ENCODE assay signal across 8 mouse cellular contexts in genomic region chr14:88347177-88347576, GRCm38 (mm10).
A peak's percentile ranks its signal among the peaks of the same experiment; 100 is the strongest.
DNase-seq lines count a peak whose midpoint lies in the region; ATAC-seq and TF ChIP-seq lines count a peak whose summit lies in the region.
"Had no signal": no experiment of that assay in that cellular context is flagged by ENCODE, and none has a peak within 500 bp of the region (broad histone marks: within the 10 kb centered on the region; RNA-seq: fewer than 3 reads in every experiment).

No protein-coding gene starts in this region.

- no peak for ATAC-seq in limb, embryonic 14.5 days (ENCODE audit: low FRiP score, low read depth)

- H3K27me3 ChIP-seq in limb, embryonic 14.5 days (ENCODE audit: control insufficient read depth, insufficient read depth, low read length): no peaks in the 10 kb centered on the region
- no peaks in the 10 kb centered on the region for H3K27me3 ChIP-seq in limb, embryonic 10.5 days (ENCODE audit: low read depth, poor library complexity, severe bottlenecking)

- no peaks in the 10 kb centered on the region for H3K36me3 ChIP-seq in limb, embryonic 14.5 days (ENCODE audit: control insufficient read depth, insufficient read depth, low read length)
- H3K36me3 ChIP-seq in limb, embryonic 10.5 days: no peaks in the 10 kb centered on the region

- no peak overlapping the region for H3K9ac ChIP-seq in limb, embryonic 14.5 days (ENCODE audit: low read depth, low read length, severe bottlenecking)

- peak; percentile 18 for DNase-seq in limb, embryonic 14.5 days (ENCODE audit: low spot score)
- DNase-seq in limb, embryonic 10.5 days (ENCODE audit: low spot score): no peak
- peak; percentile 12 to 14 for DNase-seq in frontal cortex, postnatal 14 days (ENCODE audit: low spot score in 2 of 2)
- DNase-seq in layer of hippocampus, postnatal 14 days (ENCODE audit: low spot score in 2 of 2): peak; percentile 14 to 87
- peak; percentile 5 for DNase-seq in right cerebral cortex, postnatal 14 days
- DNase-seq in urinary bladder, adult 2 months (ENCODE audit: low spot score): no peak
- DNase-seq in c-Kit-positive CD71-positive TER-119-positive erythroid progenitor cells, embryonic 14.5 days (ENCODE audit: low spot score): no peak

- no peak overlapping the region for H3K4me2 ChIP-seq in limb, embryonic 14.5 days (replicated peaks; ENCODE audit: low read depth, low read length, severe bottlenecking)

- 52% methylated on average over 4 of the region's 4 CpGs for WGBS in limb, embryonic 14.5 days
- WGBS in limb, embryonic 10.5 days: 81% methylated on average over 4 of the region's 4 CpGs

- H3K4me1 ChIP-seq in limb, embryonic 14.5 days (ENCODE audit: control insufficient read depth, insufficient read depth, low read length): no peaks in the 10 kb centered on the region
- no peaks in the 10 kb centered on the region for H3K4me1 ChIP-seq in limb, embryonic 10.5 days

- H3K27ac ChIP-seq in limb, embryonic 14.5 days (replicated peaks; ENCODE audit: low read depth, low read length): no peak overlapping the region
- no peak overlapping the region for H3K27ac ChIP-seq in limb, embryonic 10.5 days

- H3K9me3 ChIP-seq in limb, embryonic 14.5 days (ENCODE audit: control insufficient read depth, low read length): no peaks in the 10 kb centered on the region
- no peaks in the 10 kb centered on the region for H3K9me3 ChIP-seq in limb, embryonic 10.5 days (replicated peaks)

- no peak overlapping the region for H3K4me3 ChIP-seq in limb, embryonic 14.5 days (replicated peaks; ENCODE audit: low read length)
- no peak overlapping the region for H3K4me3 ChIP-seq in limb, embryonic 10.5 days
- H3K4me3 ChIP-seq: myocyte had no signal

- TF ChIP-seq POLR2A in limb, embryonic 14.5 days (IDR thresholded peaks at IDR 0.05; ENCODE audit: borderline replicate concordance, extremely low read depth, insufficient read depth, insufficient read length): no peak

Comparison
In these comparisons a context has a peak if more than half of its experiments do, and no peak if none do; other contexts are left out.
1. DNase-seq: peak in limb, embryonic 14.5 days (single experiment), frontal cortex, postnatal 14 days (2 of 2), layer of hippocampus, postnatal 14 days (2 of 2) and right cerebral cortex, postnatal 14 days (single experiment); none in limb, embryonic 10.5 days (single experiment), urinary bladder, adult 2 months (single experiment) and c-Kit-positive CD71-positive TER-119-positive erythroid progenitor cells, embryonic 14.5 days (single experiment).